Mouse (Mus musculus) left cerebral cortex, postnatal 25 days (tissue): ENCODE results near the gene Ranbp17. TPM values are rescaled to one million over a fixed set of nuclear protein-coding genes. Genes with fewer than 3 reads are reported as not detected.
A peak's percentile ranks its signal among the peaks of the same experiment; 100 is the strongest.

Experiments
- DNase-seq, 2 experiments: peaks; one replicate each; pipeline ENCODE4 v3.0.0; 2022; ENCODE audit warnings: low spot score in 2 of 2, mixed read lengths in 1 of 2
- intact Hi-C: fragments of 180-260 bp; cut with DNase I; formaldehyde crosslinking; loops from one replicate; pipeline ENCODE4 v1.15.1; 2025
- total RNA-seq, 2 experiments: library from RNA; stranded (reverse); gene quantifications; 2 replicates each; pipeline ENCODE4 v1.2.3; 2021

The Ranbp17 gene
- total RNA-seq, 2 experiments from 2014 or later = 6.0 to 8.0 TPM

- intact Hi-C loops = loop anchor here (2.0 to 10.0 kb wide), 2 partner anchors 117 to 321 kb away; no protein-coding TSS in a partner anchor
- DNase-seq = no peak
Measured at GRCm38 (mm10) chr11:33294063-33294462, 219.5 kb downstream of the Ranbp17 start.

- DNase-seq = no peak
- intact Hi-C loops = no loop called here
Measured at GRCm38 (mm10) chr11:33278571-33278970, 235.0 kb downstream of the Ranbp17 start.

GRCm38 (mm10) chr11:33276637-33277036 is 236.9 kb downstream of the Ranbp17 start, which contains the start of gene Gm12117:
Gene Gm12117 (minus strand): TSS chr11:33276737.
- intact Hi-C loops = no loop called here
- no peak for DNase-seq

- intact Hi-C loops = no loop called here
- no peak for DNase-seq
Measured at GRCm38 (mm10) chr11:33274816-33275215, 238.7 kb downstream of the Ranbp17 start.

GRCm38 (mm10) chr11:33274294-33274693 is 239.3 kb downstream of the Ranbp17 start:
- DNase-seq = no peak

GRCm38 (mm10) chr11:33240295-33240694 is 273.3 kb downstream of the Ranbp17 start:
- intact Hi-C loops = no loop called here
- DNase-seq = no peak

More at GRCm38 (mm10) chr11:33274294-33274693, 239.3 kb downstream of the Ranbp17 start:
- intact Hi-C loops = no loop called here

- intact Hi-C loops = no loop called here
- DNase-seq = no peak
Measured at GRCm38 (mm10) chr11:33234134-33234533, 279.4 kb downstream of the Ranbp17 start.

- no peak for DNase-seq
- intact Hi-C loops = no loop called here
Measured at GRCm38 (mm10) chr11:33232056-33232455, 281.5 kb downstream of the Ranbp17 start.

- no peak for DNase-seq
- intact Hi-C loops = no loop called here
Measured at GRCm38 (mm10) chr11:33228186-33228585, 285.4 kb downstream of the Ranbp17 start.

GRCm38 (mm10) chr11:33226516-33226915 is 287.0 kb downstream of the Ranbp17 start:
- intact Hi-C loops = no loop called here
- DNase-seq = no peak

GRCm38 (mm10) chr11:33221566-33222365 is 291.8 kb downstream of the Ranbp17 start:
- peak in 1 of 2 experiments; percentile 71 for DNase-seq
- intact Hi-C loops = no loop called here

- intact Hi-C loops = no loop called here
- DNase-seq = no peak
Measured at GRCm38 (mm10) chr11:33220763-33221162, 292.8 kb downstream of the Ranbp17 start.

GRCm38 (mm10) chr11:33217384-33218079 is 296.0 kb downstream of the Ranbp17 start:
- DNase-seq = no peak
- intact Hi-C loops = no loop called here

GRCm38 (mm10) chr11:33207411-33207810 is 306.1 kb downstream of the Ranbp17 start:
- DNase-seq = no peak
- intact Hi-C loops = no loop called here

GRCm38 (mm10) chr11:33204966-33205365 is 308.6 kb downstream of the Ranbp17 start:
- intact Hi-C loops = no loop called here
- no peak for DNase-seq

GRCm38 (mm10) chr11:33204329-33204705 is 309.2 kb downstream of the Ranbp17 start:
- intact Hi-C loops = no loop called here
- DNase-seq = no peak

- DNase-seq = peak; percentile 26 to 47
- intact Hi-C loops = no loop called here
Measured at GRCm38 (mm10) chr11:33203383-33204328, 309.9 kb downstream of the Ranbp17 start, which contains the start of gene Tlx3. Gene Tlx3 (minus strand): TSS chr11:33203589.

- intact Hi-C loops = no loop called here
- no peak for DNase-seq
Measured at GRCm38 (mm10) chr11:33202972-33203371, 310.6 kb downstream of the Ranbp17 start.

- DNase-seq = no peak
- intact Hi-C loops = no loop called here
Measured at GRCm38 (mm10) chr11:33202296-33202695, 311.2 kb downstream of the Ranbp17 start.

- intact Hi-C loops = no loop called here
- DNase-seq = no peak
Measured at GRCm38 (mm10) chr11:33201626-33202010, 311.9 kb downstream of the Ranbp17 start.
